Mouse (Mus musculus): ENCODE data around the gene Cyb561d2. TPM values are rescaled to one million over a fixed set of nuclear protein-coding genes. Genes with fewer than 3 reads are reported as not detected.
"Not testable (repeated sequence)": the region's sequence is repeated elsewhere in the genome, so short reads cannot be mapped to it uniquely, and the experiment has no call there.

Cyb561d2 gene
- total and polyA plus RNA-seq, 2 experiments: 11.0 to 33.7 TPM

- Histone ChIP-seq H3K27me3 (ENCODE audit: control insufficient read depth, insufficient read depth, low read length) (no peaks in the 10 kb centered on the region), H3K36me3 (ENCODE audit: control insufficient read depth, insufficient read depth, low read length) (peaks cover 9% of the 10 kb centered on the region), H3K4me1 (ENCODE audit: control insufficient read depth, insufficient read depth, low read length) (peaks cover 33% of the 10 kb centered on the region), H3K4me3 (ENCODE audit: insufficient read depth, low read depth, low read length) (no peak overlapping the region), H3K9ac (ENCODE audit: low read depth, low read length) (peak overlapping the region; percentile 16; the same call in 1 of the 2 replicates), H3K27ac (replicated peaks; ENCODE audit: insufficient read depth, low read depth, low read length) (peak overlapping the region; percentile 96), H3K79me2 (ENCODE audit: control insufficient read depth, insufficient read depth, low read length) (peaks cover 22% of the 10 kb centered on the region; the same call in 1 of the 2 replicates)
- DNase-seq (ENCODE audit: extremely low read depth, low read depth, low spot score): peak; percentile 94
- WGBS: 23% methylated on average over 14 of the region's 14 CpGs
- TF ChIP-seq CTCF (IDR thresholded peaks at IDR 0.05; ENCODE audit: low read depth, low read length) (no peak), POLR2A (IDR thresholded peaks at IDR 0.05; ENCODE audit: extremely low read depth, insufficient read depth, low read length) (no peak)
Measured at GRCm38 (mm10) chr9:107575579-107576356, 33.8 kb upstream of the Cyb561d2 start.

GRCm38 (mm10) chr9:107573774-107574173 is 31.8 kb upstream of the Cyb561d2 start:
- Histone ChIP-seq H3K4me1 (ENCODE audit: control insufficient read depth, insufficient read depth, low read length) (peaks cover 32% of the 10 kb centered on the region), H3K79me2 (ENCODE audit: control insufficient read depth, insufficient read depth, low read length) (peaks cover 38% of the 10 kb centered on the region; the same call in 1 of the 2 replicates)
- not testable (repeated sequence) for H3K27ac ChIP-seq (replicated peaks; ENCODE audit: insufficient read depth, low read depth, low read length); H3K4me3 ChIP-seq (ENCODE audit: insufficient read depth, low read depth, low read length); DNase-seq (ENCODE audit: extremely low read depth, low read depth, low spot score); H3K9ac ChIP-seq (ENCODE audit: low read depth, low read length); H3K36me3 ChIP-seq (ENCODE audit: control insufficient read depth, insufficient read depth, low read length); H3K27me3 ChIP-seq (ENCODE audit: control insufficient read depth, insufficient read depth, low read length)
- WGBS: 91% methylated on average over 6 of the region's 6 CpGs

GRCm38 (mm10) chr9:107572327-107572662 is 30.3 kb upstream of the Cyb561d2 start:
- Histone ChIP-seq H3K36me3 (ENCODE audit: control insufficient read depth, insufficient read depth, low read length) (peaks cover 7% of the 10 kb centered on the region), H3K27me3 (ENCODE audit: control insufficient read depth, insufficient read depth, low read length) (no peaks in the 10 kb centered on the region), H3K9ac (ENCODE audit: low read depth, low read length) (no peak overlapping the region), H3K27ac (replicated peaks; ENCODE audit: insufficient read depth, low read depth, low read length) (0 out of 2 replicates have a peak overlapping the region, but pooled peaks have one; percentile 7), H3K4me3 (ENCODE audit: insufficient read depth, low read depth, low read length) (no peak overlapping the region), H3K79me2 (ENCODE audit: control insufficient read depth, insufficient read depth, low read length) (peaks cover 27% of the 10 kb centered on the region; the same call in 1 of the 2 replicates), H3K4me1 (ENCODE audit: control insufficient read depth, insufficient read depth, low read length) (peaks cover 33% of the 10 kb centered on the region)
- WGBS: 98% methylated on average over 2 of the region's 2 CpGs
- no peak for DNase-seq (ENCODE audit: extremely low read depth, low read depth, low spot score)
- TF ChIP-seq POLR2A (IDR thresholded peaks at IDR 0.05; ENCODE audit: extremely low read depth, insufficient read depth, low read length) (no peak), CTCF (IDR thresholded peaks at IDR 0.05; ENCODE audit: low read depth, low read length) (no peak)

GRCm38 (mm10) chr9:107571534-107572326 is 29.7 kb upstream of the Cyb561d2 start:
- peak; percentile 59 for DNase-seq (ENCODE audit: extremely low read depth, low read depth, low spot score)
- Histone ChIP-seq H3K27ac (replicated peaks; ENCODE audit: insufficient read depth, low read depth, low read length) (peak overlapping the region; percentile 94), H3K4me3 (ENCODE audit: insufficient read depth, low read depth, low read length) (peak overlapping the region; percentile 83), H3K4me1 (ENCODE audit: control insufficient read depth, insufficient read depth, low read length) (peaks cover 35% of the 10 kb centered on the region), H3K9ac (ENCODE audit: low read depth, low read length) (peak overlapping the region; percentile 82), H3K79me2 (ENCODE audit: control insufficient read depth, insufficient read depth, low read length) (peaks cover 24% of the 10 kb centered on the region; the same call in 1 of the 2 replicates), H3K27me3 (ENCODE audit: control insufficient read depth, insufficient read depth, low read length) (no peaks in the 10 kb centered on the region), H3K36me3 (ENCODE audit: control insufficient read depth, insufficient read depth, low read length) (peaks cover 7% of the 10 kb centered on the region)
- no peak for TF ChIP-seq CTCF (IDR thresholded peaks at IDR 0.05; ENCODE audit: low read depth, low read length)
- TF ChIP-seq POLR2A (IDR thresholded peaks at IDR 0.05; ENCODE audit: extremely low read depth, insufficient read depth, low read length): no peak
- WGBS: 68% methylated on average over 22 of the region's 22 CpGs

DNA sequence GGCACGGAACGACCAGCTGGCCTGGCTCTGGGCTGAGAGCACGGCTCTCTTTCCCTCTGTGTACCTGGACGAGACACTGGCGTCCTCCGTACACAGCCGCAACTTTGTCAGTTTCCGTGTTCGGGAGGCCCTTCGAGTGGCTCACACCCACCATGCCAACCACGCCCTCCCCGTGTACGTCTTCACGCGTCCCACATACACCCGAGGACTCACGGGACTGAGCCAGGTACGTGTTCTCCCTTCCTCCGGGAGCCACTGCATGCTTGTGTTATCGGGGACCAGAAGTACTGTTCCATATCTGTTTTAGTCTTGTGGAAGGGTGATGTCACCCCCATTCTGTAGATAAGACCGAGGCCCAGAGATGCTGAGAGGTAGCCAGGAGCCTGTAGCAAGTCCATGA is 28.9 kb upstream of the Cyb561d2 start:
- 61% methylated on average over 21 of the region's 21 CpGs for WGBS
- Histone ChIP-seq H3K4me1 (ENCODE audit: control insufficient read depth, insufficient read depth, low read length) (peaks cover 38% of the 10 kb centered on the region), H3K9ac (ENCODE audit: low read depth, low read length) (peak overlapping the region; percentile 82), H3K79me2 (ENCODE audit: control insufficient read depth, insufficient read depth, low read length) (peaks cover 24% of the 10 kb centered on the region; the same call in 1 of the 2 replicates), H3K4me3 (ENCODE audit: insufficient read depth, low read depth, low read length) (peak overlapping the region; percentile 83), H3K27me3 (ENCODE audit: control insufficient read depth, insufficient read depth, low read length) (no peaks in the 10 kb centered on the region), H3K27ac (replicated peaks; ENCODE audit: insufficient read depth, low read depth, low read length) (peak overlapping the region; percentile 94), H3K36me3 (ENCODE audit: control insufficient read depth, insufficient read depth, low read length) (peaks cover 7% of the 10 kb centered on the region)
- no peak for TF ChIP-seq CTCF (IDR thresholded peaks at IDR 0.05; ENCODE audit: low read depth, low read length)
- no peak for TF ChIP-seq POLR2A (IDR thresholded peaks at IDR 0.05; ENCODE audit: extremely low read depth, insufficient read depth, low read length)
- no peak for DNase-seq (ENCODE audit: extremely low read depth, low read depth, low spot score)
